Mouse (Mus musculus) liver, adult (tissue): ENCODE results near the gene Paox.

Source experiments
- GATA4 ChIP-seq: IDR thresholded peaks from 2 replicates; pipeline ENCODE4 v1.6.1; 2014; ENCODE audit warnings: mild to moderate bottlenecking, low read length; ENCODE audit not compliant: insufficient replicate concordance

Gene Paox

GRCm38 (mm10) chr7:140115583-140116328 is at the start of gene Paox:
Gene Paox (plus strand): TSS chr7:140115799.
- TF ChIP-seq GATA4: no peak

DNA sequence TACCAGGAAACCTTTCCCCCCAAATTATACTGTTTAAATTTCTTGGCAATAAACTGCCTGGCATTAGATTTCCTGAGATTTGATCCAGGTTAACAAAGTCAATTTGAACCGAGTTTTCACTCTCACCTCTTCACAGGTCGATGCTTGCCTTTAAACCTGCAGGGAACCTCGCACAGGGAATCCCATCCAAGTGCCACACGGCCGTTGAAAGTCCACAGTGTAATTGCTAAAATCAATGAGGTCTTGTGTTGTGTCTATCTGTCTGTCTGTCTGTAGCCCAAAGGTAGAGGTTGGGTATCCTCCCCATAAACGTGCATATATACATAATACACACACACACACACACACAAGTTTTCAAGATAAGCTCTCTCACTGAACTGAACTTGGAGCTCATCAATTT is 48.2 kb upstream of the Paox start:
- TF ChIP-seq GATA4: no peak

- no peak for TF ChIP-seq GATA4
These were observed 45.4 kb upstream of the Paox start for GRCm38 (mm10) chr7:140070042-140070711.

DNA sequence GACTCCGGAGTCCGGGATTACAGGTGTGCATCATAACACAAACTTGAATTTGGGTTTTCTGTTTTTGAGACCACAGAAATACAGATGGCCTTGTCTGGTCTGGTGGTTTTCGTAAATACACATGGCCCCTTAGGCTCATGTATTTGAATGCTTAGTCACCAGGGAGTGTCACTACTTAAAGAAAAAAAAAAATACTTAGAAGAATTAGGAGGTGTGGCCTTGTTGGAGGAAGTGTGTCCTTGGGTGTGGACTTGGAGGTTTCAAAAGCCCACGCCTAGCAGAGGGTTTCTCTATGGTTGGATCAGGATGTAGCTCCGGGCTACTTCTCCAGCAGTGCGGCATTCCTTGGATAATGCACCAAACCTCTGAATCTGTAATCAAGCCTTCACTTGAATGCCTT is 37.9 kb upstream of the Paox start:
- TF ChIP-seq GATA4: no peak

DNA sequence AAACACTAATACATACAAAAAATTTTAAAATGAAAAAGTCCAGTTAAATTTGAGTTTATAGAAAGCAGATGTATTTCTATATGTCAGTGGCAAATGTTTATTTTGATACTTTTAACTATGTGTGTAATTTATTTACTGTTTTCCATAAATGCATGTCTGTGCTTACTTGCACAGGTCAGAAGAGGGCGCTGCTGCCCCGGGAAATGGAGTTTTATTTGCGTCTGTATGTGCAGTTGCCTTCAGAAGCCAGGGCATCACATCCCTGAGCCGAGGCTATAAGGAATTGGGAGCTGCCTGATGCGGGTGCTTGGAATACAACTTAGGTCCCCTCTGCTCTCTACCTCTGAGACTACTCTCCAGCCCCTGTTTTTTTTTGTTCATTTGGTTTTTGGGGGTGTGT is 36.9 kb upstream of the Paox start:
- TF ChIP-seq GATA4: no peak

DNA sequence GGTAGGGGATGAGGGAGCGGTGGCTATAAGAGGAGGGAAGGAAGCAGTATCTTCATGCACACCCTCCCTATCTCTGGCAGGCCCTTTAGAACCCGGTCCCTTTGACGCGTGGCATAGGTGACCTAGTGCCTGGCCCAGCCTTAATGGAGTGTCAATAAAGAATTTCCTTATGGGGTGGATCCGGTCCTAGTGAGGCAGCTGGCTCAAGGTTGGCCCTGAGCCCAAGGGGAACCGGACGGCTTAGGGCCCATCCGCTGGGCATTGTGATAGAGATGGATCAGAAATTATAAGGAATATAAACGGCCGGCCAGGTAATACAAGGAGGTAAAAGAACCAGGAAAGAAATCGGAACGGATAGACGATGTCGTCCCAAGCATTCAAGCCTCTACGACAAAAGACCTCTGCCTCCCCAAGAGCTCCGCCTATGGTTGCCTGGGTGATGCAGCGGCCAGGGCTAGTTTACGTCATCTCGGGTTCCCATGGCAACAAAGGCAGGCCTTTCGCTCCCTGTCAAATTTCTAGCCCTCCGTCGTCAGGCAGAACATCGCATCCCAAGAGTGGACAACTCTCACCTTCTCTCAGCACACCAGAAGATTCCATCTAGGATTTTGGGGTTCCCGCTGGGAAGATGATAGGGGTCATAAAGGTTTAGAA is 35.0 kb upstream of the Paox start:
- no peak for TF ChIP-seq GATA4

DNA sequence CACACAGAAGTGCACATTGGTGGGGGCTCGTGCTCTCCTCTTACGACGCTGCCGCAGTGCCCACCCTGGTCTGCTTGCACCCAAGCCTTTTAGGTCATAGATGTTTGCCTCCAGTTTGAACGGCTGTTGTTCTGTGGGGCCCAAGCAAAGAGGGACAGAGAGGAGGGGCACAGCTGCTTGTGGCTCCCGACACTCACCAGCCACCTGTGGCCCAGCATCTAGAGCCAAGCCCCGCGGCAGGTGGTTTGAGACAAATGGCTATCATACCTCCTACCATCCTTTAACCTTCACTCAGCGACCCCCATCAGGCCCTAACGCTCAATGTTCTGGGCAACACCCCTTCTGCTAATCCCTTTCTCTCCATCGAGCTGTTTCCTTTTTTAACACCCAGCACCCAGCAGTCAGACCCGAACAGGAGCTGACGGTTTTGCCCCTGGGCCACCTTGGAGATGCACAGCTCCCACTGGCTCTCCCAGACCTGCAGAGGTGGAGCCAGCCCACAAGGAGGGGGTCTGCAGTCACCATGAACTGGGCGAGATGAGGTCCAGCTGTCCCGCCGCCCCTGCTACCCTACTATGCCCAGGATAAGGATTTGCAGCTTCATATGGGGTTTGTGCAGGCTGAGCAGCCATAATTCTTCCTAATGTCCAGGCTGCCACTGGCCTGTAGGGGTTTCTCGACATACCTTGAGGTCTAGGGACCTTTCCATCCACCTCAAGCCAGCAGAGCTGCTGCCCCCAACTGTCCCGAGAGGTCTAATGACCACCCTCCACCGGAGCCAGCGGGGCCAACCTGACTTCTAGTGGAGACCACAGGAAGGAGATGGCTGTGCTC is 34.0 kb upstream of the Paox start:
- no peak for TF ChIP-seq GATA4

- TF ChIP-seq GATA4: no peak
These were observed 33.3 kb upstream of the Paox start, which contains the start of gene Caly for GRCm38 (mm10) chr7:140082242-140082678. Gene Caly (minus strand): TSS chr7:140082548.

DNA sequence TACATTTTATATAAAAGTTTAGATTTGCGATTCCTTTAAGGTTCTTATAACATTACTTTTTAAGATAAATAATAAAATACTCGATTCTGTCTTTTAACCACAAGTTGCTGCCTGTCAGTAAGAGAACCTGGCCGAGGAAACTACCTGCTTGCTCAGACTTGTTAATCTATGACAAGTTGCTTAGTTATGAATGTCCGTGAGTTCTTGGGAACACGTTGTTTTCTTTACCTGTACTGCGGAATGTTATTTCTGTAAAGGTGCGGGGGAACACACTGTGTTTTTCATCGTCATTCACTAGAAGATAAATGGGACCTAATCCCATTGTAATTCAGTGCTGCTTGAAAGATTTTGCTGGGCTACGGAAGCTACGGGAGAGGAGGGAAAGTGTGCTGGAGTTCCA is 25.0 kb upstream of the Paox start:
- no peak for TF ChIP-seq GATA4

- TF ChIP-seq GATA4: no peak
These were observed 22.6 kb upstream of the Paox start, which contains the start of gene Prap1 for GRCm38 (mm10) chr7:140092924-140093528. Gene Prap1 (plus strand): TSS chr7:140093395.

GRCm38 (mm10) chr7:140094954-140095353 is 20.6 kb upstream of the Paox start:
- TF ChIP-seq GATA4: no peak

DNA sequence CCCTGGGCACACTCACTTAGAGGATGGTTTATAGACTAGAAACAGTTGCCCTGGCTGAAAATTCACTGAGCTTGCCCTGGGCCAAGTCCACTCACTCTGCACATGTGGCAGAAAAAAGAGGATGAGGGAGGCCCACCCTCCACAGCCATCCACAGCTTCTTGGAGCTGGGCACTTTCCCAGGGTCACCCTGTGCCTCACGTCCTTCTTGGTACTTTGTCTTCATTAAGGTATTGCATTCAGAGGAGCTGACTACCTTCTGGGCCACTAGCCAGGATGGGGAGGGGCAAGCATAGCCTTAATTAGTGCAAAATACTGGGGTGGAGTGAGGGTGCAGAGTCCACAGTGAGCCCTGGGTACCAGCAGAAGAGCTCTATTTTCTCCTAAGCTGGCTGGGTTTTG is 20.0 kb upstream of the Paox start:
- no peak for TF ChIP-seq GATA4

- TF ChIP-seq GATA4: no peak
These were observed 19.5 kb upstream of the Paox start for GRCm38 (mm10) chr7:140096055-140096454.

DNA sequence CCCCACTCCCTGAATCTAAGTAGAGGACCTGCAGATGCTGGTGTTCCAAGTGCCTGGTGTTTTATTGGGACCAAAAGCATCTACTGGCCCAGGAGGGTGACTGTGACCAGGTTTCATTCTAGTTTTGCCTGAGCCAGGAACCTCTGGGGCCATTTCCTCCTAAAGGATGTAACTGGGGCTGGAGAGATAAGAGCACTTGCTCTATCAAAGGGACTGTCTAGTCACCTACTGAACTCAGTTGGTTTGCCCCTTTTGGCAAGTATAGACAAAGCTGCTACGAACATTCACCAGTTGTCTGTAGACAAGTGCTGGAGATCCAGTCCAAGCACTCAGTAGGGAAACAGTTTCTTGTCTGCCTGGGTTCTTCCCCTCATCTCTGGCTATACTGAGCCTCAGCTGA is 17.1 kb upstream of the Paox start:
- no peak for TF ChIP-seq GATA4

DNA sequence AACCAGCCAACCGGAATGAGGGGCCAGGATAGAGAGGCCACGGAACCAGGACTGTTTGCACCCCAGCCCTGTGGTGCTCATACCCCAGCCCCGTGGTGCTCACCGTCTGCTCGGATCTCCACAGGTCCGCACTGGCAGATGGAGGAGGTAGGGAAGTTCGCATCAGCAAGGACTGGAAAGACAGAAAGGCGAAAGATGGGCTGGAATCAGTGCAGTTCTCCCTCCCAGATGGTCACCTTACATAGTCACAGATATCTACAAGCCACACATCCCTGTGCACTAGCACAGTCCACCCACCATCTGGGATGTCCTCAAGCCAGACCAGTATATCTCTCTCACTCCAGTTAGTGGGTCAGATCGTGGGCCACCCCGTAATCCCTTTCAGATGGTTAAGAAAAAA is 14.1 kb upstream of the Paox start:
- TF ChIP-seq GATA4: no peak
